ENCODE assay signal across 8 mouse cellular contexts in genomic region chr4:137164429-137164828, GRCm38 (mm10).
DNase-seq lines count a peak whose midpoint lies in the region; ATAC-seq lines count a peak whose summit lies in the region.

No protein-coding gene starts in this region.

- H3K4me1 ChIP-seq in heart, embryonic 13.5 days, result no peaks in the 10 kb centered on the region
- no peaks in the 10 kb centered on the region for H3K4me1 ChIP-seq in liver, embryonic 12.5 days
- no peaks in the 10 kb centered on the region for H3K4me1 ChIP-seq in neural tube, embryonic 11.5 days (ENCODE audit: control insufficient read depth, insufficient read depth, low read length)
- no peaks in the 10 kb centered on the region for H3K4me1 ChIP-seq in stomach, embryonic 16.5 days (ENCODE audit: control insufficient read depth, insufficient read depth, low read length)

- peak; percentile 79 to 80 for DNase-seq in B cell, adult 2 months
- peak; percentile 26 for DNase-seq in brain, embryonic 18.5 days (ENCODE audit: low read depth, low spot score)
- peak; percentile 53 for DNase-seq in fibroblast of lung, adult 2 months (ENCODE audit: low read depth)
- DNase-seq in kidney, postnatal 10 days, result peak; percentile 89
- DNase-seq in neural tube, embryonic 11.5 days (ENCODE audit: low spot score), result peak; percentile 83

- H3K27ac ChIP-seq in heart, embryonic 13.5 days (replicated peaks), result no peak overlapping the region
- no peak overlapping the region for H3K27ac ChIP-seq in liver, embryonic 12.5 days
- no peak overlapping the region for H3K27ac ChIP-seq in neural tube, embryonic 11.5 days (ENCODE audit: low read depth, low read length)
- H3K27ac ChIP-seq in stomach, embryonic 16.5 days (ENCODE audit: low read length), result peak overlapping the region; percentile 75

- peaks cover 63% of the 10 kb centered on the region for H3K27me3 ChIP-seq in heart, embryonic 13.5 days (replicated peaks)
- peaks cover 64% of the 10 kb centered on the region for H3K27me3 ChIP-seq in liver, embryonic 12.5 days (replicated peaks)
- no peaks in the 10 kb centered on the region for H3K27me3 ChIP-seq in neural tube, embryonic 11.5 days (ENCODE audit: control insufficient read depth, insufficient read depth, low read length)
- no peaks in the 10 kb centered on the region for H3K27me3 ChIP-seq in stomach, embryonic 16.5 days (ENCODE audit: control insufficient read depth, insufficient read depth, low read length)

- H3K9ac ChIP-seq in heart, embryonic 13.5 days, result no peak overlapping the region
- H3K9ac ChIP-seq in liver, embryonic 12.5 days, result no peak overlapping the region
- peak overlapping the region; percentile 18; the same call in 1 of the 2 replicates for H3K9ac ChIP-seq in neural tube, embryonic 11.5 days (ENCODE audit: low read length)
- H3K9ac ChIP-seq in stomach, embryonic 16.5 days (ENCODE audit: low read length), result peak overlapping the region; percentile 58; the same call in 1 of the 2 replicates

- 5% methylated on average over 12 of the region's 12 CpGs for whole genome bisulfite sequencing in heart, embryonic 13.5 days
- WGBS in liver, embryonic 12.5 days (ENCODE audit: insufficient replicate concordance), result 6% methylated on average over 12 of the region's 12 CpGs
- 5% methylated on average over 12 of the region's 12 CpGs for WGBS in neural tube, embryonic 11.5 days
- 3% methylated on average over 12 of the region's 12 CpGs for WGBS in stomach, embryonic 16.5 days

- ATAC-seq in heart, embryonic 13.5 days (ENCODE audit: extremely low read depth, insufficient number of reproducible peaks, low FRiP score, low TSS enrichment), result no peak
- no peak for ATAC-seq in liver, embryonic 12.5 days
- no peak for ATAC-seq in neural tube, embryonic 11.5 days (ENCODE audit: insufficient read depth, low FRiP score, low TSS enrichment)
- peak; percentile 72; the same call in 1 of the 2 replicates for ATAC-seq in stomach, embryonic 16.5 days (ENCODE audit: insufficient read depth, low FRiP score)

- peak overlapping the region; percentile 28 for H3K4me3 ChIP-seq in heart, embryonic 13.5 days
- no peak overlapping the region for H3K4me3 ChIP-seq in liver, embryonic 12.5 days
- 0 out of 2 replicates have a peak overlapping the region, but pooled peaks have one; percentile 1 for H3K4me3 ChIP-seq in neural tube, embryonic 11.5 days (ENCODE audit: low read depth, low read length)
- peak overlapping the region; percentile 37 for H3K4me3 ChIP-seq in stomach, embryonic 16.5 days (replicated peaks; ENCODE audit: low read length)

- peak overlapping the region; percentile 59 for H3K4me2 ChIP-seq in heart, embryonic 13.5 days
- H3K4me2 ChIP-seq in liver, embryonic 12.5 days, result peak overlapping the region; percentile 40
- peak overlapping the region; percentile 28 for H3K4me2 ChIP-seq in neural tube, embryonic 11.5 days (ENCODE audit: low read depth)
- H3K4me2 ChIP-seq in stomach, embryonic 16.5 days (ENCODE audit: low read depth, low read length), result peak overlapping the region; percentile 55

- 0 out of 2 replicates have a peak, but pooled peaks cover 4% of the 10 kb centered on the region for H3K9me3 ChIP-seq in heart, embryonic 13.5 days
- no peaks in the 10 kb centered on the region for H3K9me3 ChIP-seq in liver, embryonic 12.5 days (replicated peaks)
- H3K9me3 ChIP-seq in neural tube, embryonic 11.5 days (ENCODE audit: control insufficient read depth, low read length), result no peaks in the 10 kb centered on the region
- no peaks in the 10 kb centered on the region for H3K9me3 ChIP-seq in stomach, embryonic 16.5 days (replicated peaks; ENCODE audit: control insufficient read depth, low read length)

- H3K36me3 ChIP-seq in heart, embryonic 13.5 days, result no peaks in the 10 kb centered on the region
- no peaks in the 10 kb centered on the region for H3K36me3 ChIP-seq in liver, embryonic 12.5 days
- H3K36me3 ChIP-seq in neural tube, embryonic 11.5 days (ENCODE audit: control insufficient read depth, insufficient read depth, low read length), result no peaks in the 10 kb centered on the region
- no peaks in the 10 kb centered on the region for H3K36me3 ChIP-seq in stomach, embryonic 16.5 days (ENCODE audit: control insufficient read depth, insufficient read depth, low read length)

Comparison
In these comparisons a context has a peak if more than half of its experiments do, and no peak if none do; other contexts are left out.
1. DNase-seq: peak in every context shown above with its lines; median percentile 89 in kidney, postnatal 10 days; 83 in neural tube, embryonic 11.5 days; 80 in B cell, adult 2 months; 53 in fibroblast of lung, adult 2 months; 26 in brain, embryonic 18.5 days.
2. H3K9ac ChIP-seq: peak in neural tube, embryonic 11.5 days (single experiment) and stomach, embryonic 16.5 days (single experiment); none in heart, embryonic 13.5 days (single experiment) and liver, embryonic 12.5 days (single experiment).
3. Peak in every context shown above with its lines, with median percentiles within 50 percentile points of each other: H3K4me2 ChIP-seq.